Mouse (Mus musculus): Measurements from ENCODE around the gene Hcn3.

Hcn3 gene

DNA sequence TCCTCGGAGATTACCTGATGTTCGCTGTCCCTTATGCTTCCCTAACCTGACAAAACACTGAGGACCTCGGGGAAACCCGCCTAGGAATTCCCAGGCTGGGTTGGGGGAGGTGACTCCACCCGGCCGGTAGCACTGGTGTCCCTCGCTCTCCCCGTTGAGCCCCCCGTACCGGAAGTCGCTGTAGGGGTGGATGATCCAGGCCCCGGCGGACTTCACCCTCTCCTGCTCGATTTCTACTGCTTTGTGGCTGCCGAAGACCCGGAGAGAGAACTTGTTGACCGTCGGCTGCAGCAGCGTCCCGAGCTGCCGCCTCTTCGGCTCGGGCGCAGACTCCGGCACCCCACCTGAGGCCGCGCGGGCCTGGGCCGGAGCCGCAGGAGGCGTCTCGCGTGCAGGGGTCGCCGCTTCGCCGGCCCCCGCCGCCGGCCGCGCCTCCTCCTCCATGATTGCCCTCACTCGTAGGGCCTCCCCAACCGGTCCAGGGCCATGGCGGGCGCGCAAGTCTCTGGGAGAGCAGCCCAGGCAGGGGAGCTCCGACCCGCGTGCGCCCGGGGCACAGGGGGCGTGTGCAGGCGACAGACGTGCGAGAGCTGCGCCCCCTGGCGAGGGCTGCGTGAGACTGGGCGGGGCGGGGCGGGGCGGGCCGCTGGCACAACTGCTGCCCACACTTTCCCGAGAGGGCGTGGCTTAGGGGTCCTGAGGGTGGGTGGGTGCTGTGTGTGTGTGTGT is at the start of gene Hcn3:
Hcn3 (minus strand) TSS at position 581 of the 729 bp plus-strand sequence.
- DNase-seq (ENCODE audit: low spot score in 2 of 2), result peak; percentile 72 to 88

- DNase-seq (ENCODE audit: low spot score in 2 of 2), result no peak
Observed at GRCm38 (mm10) chr3:89209731-89210130, 49.7 kb upstream of the Hcn3 start.

GRCm38 (mm10) chr3:89208736-89209135 is 48.7 kb upstream of the Hcn3 start:
- no peak for DNase-seq (ENCODE audit: low spot score in 2 of 2)

GRCm38 (mm10) chr3:89208075-89208657 is 48.2 kb upstream of the Hcn3 start:
- DNase-seq (ENCODE audit: low spot score in 2 of 2), result no peak

GRCm38 (mm10) chr3:89206695-89207094 is 46.7 kb upstream of the Hcn3 start:
- no peak for DNase-seq (ENCODE audit: low spot score in 2 of 2)

- no peak for DNase-seq (ENCODE audit: low spot score in 2 of 2)
Observed at GRCm38 (mm10) chr3:89206079-89206478, 46.1 kb upstream of the Hcn3 start.

- DNase-seq (ENCODE audit: low spot score in 2 of 2), result no peak
Observed at GRCm38 (mm10) chr3:89203142-89203514, 43.1 kb upstream of the Hcn3 start.

GRCm38 (mm10) chr3:89202253-89203141 is 42.5 kb upstream of the Hcn3 start, which contains the start of gene Gba:
Gene Gba (plus strand): TSS chr3:89202928.
- peak; percentile 81 to 91 for DNase-seq (ENCODE audit: low spot score in 2 of 2)

DNA sequence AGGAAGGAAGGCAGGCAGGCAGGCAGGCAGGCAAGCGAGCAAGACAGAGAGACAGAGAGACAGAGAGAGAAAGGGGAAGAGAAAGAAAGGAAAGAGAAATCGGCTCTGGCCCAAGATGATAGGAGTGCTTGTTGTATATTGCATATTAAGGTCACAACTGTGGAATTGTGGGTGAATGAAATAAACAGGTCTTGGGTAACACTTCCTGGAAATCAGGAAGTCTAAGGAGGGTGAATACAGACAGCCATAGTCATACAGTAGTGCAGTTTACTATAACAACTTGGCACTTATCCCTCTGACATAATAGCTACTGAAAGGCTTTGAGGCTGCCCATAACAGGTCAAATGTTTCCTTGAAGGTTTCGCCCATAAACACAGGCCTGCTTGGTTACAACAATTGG is 39.8 kb upstream of the Hcn3 start:
- no peak for DNase-seq (ENCODE audit: low spot score in 2 of 2)

GRCm38 (mm10) chr3:89195979-89196877 is 36.2 kb upstream of the Hcn3 start:
- DNase-seq (ENCODE audit: low spot score in 2 of 2), result peak; percentile 85 to 92

DNA sequence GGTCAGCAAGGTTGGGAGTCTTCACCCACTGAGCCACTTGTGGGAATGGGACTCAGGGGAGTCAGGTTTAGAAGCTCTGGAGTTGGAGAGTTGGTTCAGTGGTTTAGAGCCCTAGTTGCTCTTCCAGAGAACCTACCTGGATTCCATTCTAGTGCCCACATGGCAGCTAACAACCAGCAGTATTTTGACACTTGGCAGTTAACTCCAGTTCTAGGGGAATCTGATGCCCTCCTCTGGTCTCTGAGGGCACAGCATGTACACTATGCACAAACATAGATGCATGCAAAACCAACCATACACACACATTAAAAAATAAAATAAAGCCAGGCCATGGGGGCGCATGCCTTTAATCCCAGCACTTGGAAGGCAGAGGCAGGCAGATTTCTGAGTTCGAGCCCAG is 33.9 kb upstream of the Hcn3 start:
- no peak for DNase-seq (ENCODE audit: low spot score in 2 of 2)

- no peak for DNase-seq (ENCODE audit: low spot score in 2 of 2)
Observed at GRCm38 (mm10) chr3:89193351-89193750, 33.4 kb upstream of the Hcn3 start.

DNA sequence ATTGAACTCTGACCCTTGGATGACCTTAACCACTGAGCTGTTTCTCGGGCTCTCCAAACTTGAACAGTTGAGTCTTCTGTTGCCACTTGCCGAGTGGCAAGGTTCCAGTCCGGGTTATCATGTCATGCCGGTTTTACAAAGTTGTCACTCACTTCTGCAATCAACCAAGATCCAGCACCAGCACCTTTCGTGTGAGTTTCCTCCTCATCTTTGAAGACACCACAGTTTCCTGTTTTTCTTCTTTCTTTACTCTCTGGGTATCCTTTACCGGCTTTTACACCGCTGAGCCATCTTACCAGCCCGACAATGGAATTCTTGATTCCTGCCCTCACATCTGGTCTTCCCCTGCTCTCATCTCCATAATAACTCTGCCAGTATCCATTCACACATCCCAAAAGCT is 30.4 kb upstream of the Hcn3 start:
- DNase-seq (ENCODE audit: low spot score in 2 of 2), result no peak

DNA sequence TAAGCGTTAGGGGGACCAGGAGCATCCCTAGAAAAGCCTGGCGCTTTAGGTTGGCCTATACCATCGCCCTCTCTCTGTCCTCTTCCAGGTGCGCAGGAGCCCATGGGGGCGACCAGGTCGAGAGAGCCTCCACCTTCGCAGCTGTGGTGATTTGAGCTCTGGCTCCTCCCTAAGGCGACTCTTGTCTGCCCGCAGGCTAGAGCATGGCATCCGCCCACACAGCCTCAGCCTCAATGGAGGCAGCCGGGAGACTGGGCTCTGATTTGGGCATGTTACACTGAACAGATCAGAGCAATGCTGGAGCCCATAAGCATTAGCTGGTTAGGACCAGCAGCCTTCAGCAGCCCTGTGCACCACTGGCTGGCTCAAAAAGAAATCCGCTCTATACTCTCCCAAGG is 28.5 kb upstream of the Hcn3 start:
- DNase-seq (ENCODE audit: low spot score in 2 of 2), result no peak

- no peak for DNase-seq (ENCODE audit: low spot score in 2 of 2)
Observed at GRCm38 (mm10) chr3:89187690-89188477, 27.9 kb upstream of the Hcn3 start.

GRCm38 (mm10) chr3:89187197-89187596 is 27.2 kb upstream of the Hcn3 start:
- peak in 1 of 2 experiments; percentile 74 for DNase-seq (ENCODE audit: low spot score in 2 of 2)

DNA sequence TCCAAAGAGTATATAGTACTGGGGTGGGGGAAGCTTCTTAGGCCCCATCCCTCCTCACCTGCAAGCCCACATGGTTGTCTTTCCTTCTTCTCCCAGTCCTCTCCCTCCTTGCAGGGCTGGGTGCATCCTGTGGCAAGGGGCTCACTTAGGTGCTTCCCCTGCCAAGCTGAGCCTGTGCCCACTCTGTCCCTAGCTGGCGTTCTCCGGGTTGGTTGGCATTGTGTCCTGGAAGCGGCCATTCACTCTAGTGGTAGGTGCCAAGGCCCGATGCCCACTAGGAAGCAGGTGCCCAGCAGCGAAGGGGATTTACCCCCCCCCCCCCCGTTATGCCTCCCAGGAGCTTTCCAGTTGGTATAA is 23.9 kb upstream of the Hcn3 start:
- DNase-seq (ENCODE audit: low spot score in 2 of 2), result no peak

GRCm38 (mm10) chr3:89183058-89183958 is 23.3 kb upstream of the Hcn3 start, which contains the start of gene Fam189b:
Gene Fam189b (plus strand): TSS chr3:89183143.
- peak; percentile 67 to 75 for DNase-seq (ENCODE audit: low spot score in 2 of 2)

GRCm38 (mm10) chr3:89182531-89183057 is 22.6 kb upstream of the Hcn3 start:
- no peak for DNase-seq (ENCODE audit: low spot score in 2 of 2)

Measured in spleen, postnatal 4 days (tissue).